Mouse (Mus musculus) cerebellum, adult 2 months (tissue): ENCODE measurements around the gene Osbpl11.

Experiments used
- CTCF ChIP-seq: fragments of 200-500 bp; IDR thresholded peaks from 2 replicates; pipeline ENCODE4 v1.5.1; 2011; ENCODE audit warnings: low read depth, mild to moderate bottlenecking, control low read depth, low read length, moderate library complexity, borderline replicate concordance; ENCODE audit not compliant: insufficient read depth
- POLR2A ChIP-seq: fragments of 200-500 bp; IDR thresholded peaks from 2 replicates; pipeline ENCODE4 v1.6.1; 2011; ENCODE audit warnings: low read length, control low read depth, borderline replicate concordance; ENCODE audit not compliant: insufficient read depth

- TF ChIP-seq CTCF: no peak
- no peak for TF ChIP-seq POLR2A
Measured at GRCm38 (mm10) chr16:33283079-33283478, 98.2 kb downstream of the Osbpl11 start.
